Mouse (Mus musculus) T-helper 2 cell (primary cell): ENCODE measurements around the gene Ints5.

Experiments
- in situ Hi-C: fragments of 300-600 bp; cut with MboI, MseI; formaldehyde crosslinking; loops from one replicate; pipeline ENCODE4 v1.15.1; 2025; ENCODE audit warnings: high pct_unique_total_duplicates

The Ints5 gene

GRCm38 (mm10) chr19:8887585-8888463 is 5.0 kb upstream of the Ints5 start:
- in situ Hi-C loops, result no loop called here

DNA sequence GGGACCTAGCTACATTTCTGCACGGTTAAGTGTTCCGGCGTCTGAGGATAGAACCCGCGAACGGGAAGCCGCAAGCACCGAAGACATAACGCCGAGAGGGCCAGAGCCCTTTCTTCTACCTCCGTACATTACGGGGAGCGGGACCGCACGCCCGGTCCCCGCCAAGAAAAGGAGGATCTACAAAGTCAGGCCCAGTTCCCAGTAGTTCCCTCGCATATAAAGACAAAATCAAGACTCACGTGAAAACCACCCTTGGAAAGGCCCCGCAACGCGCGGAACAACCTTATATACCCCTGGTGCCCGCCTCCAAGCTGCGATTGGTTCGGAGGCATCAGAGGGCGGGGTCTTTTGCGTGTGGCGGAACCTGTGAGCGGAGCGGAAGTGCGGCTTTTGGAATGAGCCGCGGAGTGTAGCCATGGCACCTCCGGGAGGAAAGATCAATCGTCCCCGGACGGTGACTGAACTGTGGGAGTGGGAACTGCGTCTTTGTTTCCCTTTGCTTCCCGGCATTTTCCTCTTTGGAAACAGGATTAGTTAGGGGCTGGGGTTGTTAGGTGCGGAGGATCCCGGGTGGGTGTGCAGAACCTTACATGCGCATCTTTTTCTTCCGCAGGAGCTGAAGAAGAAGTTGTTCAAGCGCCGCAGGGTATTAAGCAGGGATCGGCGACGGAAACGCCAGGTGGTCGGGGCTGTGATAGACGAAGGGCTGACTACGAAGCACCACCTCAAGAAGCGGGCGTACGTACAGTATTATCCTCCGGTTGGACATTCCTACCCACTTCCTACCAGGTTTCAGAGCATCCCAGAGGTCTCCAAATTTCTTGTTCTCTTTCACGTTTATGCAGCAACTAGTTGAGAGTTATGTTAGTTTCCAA is 4.1 kb upstream of the Ints5 start, which contains the start of the genes 1810009A15Rik and Gm49416:
Gene 1810009A15Rik (plus strand): TSS at position 343 of the 875 bp plus-strand sequence.
Gene Gm49416 (plus strand): TSS at position 416 of the 875 bp plus-strand sequence.
- in situ Hi-C loops, result no loop called here

GRCm38 (mm10) chr19:8895397-8895960 is 2.7 kb downstream of the Ints5 start:
- in situ Hi-C loops, result loop anchor here (5.0 kb wide), 1 partner anchor 47 kb away; the partner anchor contains the start of gene Mta2

DNA sequence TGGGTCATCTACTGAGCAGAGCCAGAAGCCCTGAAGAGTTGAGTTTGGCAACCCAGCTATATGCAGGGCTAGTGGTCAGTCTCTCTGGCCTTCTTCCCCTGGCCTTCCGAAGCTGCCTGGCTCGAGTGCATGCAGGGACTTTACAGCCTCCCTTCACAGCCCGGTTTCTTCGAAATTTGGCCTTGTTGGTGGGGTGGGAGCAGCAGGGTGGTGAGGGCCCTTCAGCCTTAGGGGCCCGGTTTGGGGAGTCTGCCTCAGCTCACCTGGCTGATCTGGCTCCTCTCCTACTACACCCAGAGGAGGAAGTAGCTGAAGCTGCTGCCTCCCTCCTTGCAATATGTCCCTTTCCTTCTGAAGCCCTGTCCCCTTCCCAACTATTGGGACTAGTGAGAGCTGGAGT is 3.4 kb downstream of the Ints5 start:
- in situ Hi-C loops, result loop anchor here (5.0 kb wide), 1 partner anchor 46 kb away; the partner anchor contains the start of gene Mta2

- in situ Hi-C loops, result loop anchor here (5.0 kb wide), 1 partner anchor 45 kb away; the partner anchor contains the start of gene Mta2
These were observed 4.5 kb downstream of the Ints5 start for GRCm38 (mm10) chr19:8897211-8897864.

DNA sequence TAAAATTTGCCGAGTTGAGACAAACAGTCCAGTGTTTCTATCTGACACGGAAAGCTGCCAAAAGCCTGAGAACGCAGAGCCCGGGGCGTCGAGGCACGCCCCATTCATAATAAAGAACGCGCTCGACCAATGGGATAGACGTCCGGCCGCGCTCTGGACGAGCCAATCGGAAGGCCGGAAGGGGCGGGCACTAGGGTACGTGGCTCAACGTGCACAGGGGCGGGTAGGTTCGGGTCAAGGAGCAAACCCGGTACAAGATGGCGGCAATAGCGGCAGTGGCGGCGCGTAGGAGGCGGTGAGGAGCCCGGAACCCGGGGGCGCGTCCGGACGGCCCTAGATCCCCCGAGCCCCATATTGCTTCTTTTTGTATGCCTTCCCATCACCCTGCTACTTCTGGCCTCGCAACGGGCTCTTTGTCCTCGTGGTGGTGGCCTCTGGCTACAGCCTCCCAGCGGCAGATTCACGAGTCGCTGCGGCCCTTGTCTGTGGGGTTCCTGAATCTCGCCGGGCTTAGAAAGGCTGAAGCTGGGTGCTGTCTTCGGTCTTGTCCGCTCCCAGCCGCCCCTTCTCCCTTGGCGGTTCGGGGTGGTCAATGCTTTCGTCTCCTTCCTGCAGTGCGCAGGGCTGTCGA is 5.2 kb downstream of the Ints5 start, which contains the start of gene Ganab:
Gene Ganab (plus strand): TSS at position 207 of the 631 bp plus-strand sequence.
- in situ Hi-C loops, result loop anchor here (5.0 kb wide), 1 partner anchor 44 kb away; the partner anchor contains the start of gene Mta2

DNA sequence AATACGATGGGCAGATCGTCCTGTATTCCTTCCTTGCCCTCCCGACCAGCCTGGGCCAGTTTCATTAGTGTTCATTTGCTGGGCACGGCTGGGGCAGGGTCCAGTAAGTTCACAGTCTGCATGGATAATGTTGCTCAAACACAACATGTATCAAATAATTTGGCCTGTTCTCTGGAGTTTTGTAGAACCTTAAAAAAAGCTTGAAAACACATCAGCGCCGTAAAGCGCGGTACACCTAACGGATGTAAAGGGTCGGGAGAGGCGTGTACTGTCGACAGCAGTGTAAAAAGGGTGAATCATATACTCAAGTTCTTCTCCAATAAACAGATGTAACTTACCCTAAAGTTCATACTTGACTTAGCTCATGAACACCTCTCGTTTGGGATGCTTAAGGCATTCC is 5.8 kb downstream of the Ints5 start:
- in situ Hi-C loops, result loop anchor here (5.0 kb wide), 1 partner anchor 44 kb away; the partner anchor contains the start of gene Mta2

DNA sequence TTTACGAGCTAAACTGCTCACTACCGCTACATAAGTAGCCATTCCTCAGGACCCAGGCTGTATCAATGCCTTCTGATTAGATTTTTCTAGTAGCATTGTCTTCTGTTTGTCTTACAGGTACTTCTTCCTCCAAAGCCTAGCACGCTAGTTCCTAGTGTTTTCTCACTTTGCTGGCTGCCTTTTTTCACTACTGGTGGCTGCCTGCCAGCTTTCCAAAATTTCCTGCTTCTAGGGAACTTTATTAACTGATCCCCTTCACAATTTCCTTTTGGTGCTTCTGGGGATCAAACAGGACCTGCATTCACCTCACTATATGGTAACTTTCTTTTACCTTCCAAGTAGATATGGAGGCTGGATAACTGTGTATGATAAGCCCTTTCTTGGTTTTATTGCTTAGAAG is 6.3 kb downstream of the Ints5 start:
- in situ Hi-C loops, result loop anchor here (5.0 kb wide), 1 partner anchor 43 kb away; the partner anchor contains the start of gene Mta2

- in situ Hi-C loops, result loop anchor here (10.0 kb wide), 1 partner anchor 79 kb away; the partner anchor contains the start of genes AC129217.1 and Hnrnpul2
These were observed 10.6 kb downstream of the Ints5 start for GRCm38 (mm10) chr19:8903412-8903811.

GRCm38 (mm10) chr19:8908531-8908930 is 15.7 kb downstream of the Ints5 start:
- in situ Hi-C loops, result loop anchor here (10.0 kb wide), 1 partner anchor 84 kb away; the partner anchor contains the start of genes AC129217.1 and Hnrnpul2

- in situ Hi-C loops, result loop anchor here (5.0 kb wide), 1 partner anchor 50 kb away; no protein-coding TSS in a partner anchor
These were observed 19.0 kb downstream of the Ints5 start for GRCm38 (mm10) chr19:8911810-8912209.

- in situ Hi-C loops, result loop anchor here (5.0 kb wide), 1 partner anchor 48 kb away; no protein-coding TSS in a partner anchor
These were observed 21.4 kb downstream of the Ints5 start for GRCm38 (mm10) chr19:8914212-8914611.

- in situ Hi-C loops, result no loop called here
These were observed 26.2 kb downstream of the Ints5 start for GRCm38 (mm10) chr19:8919000-8919399.

DNA sequence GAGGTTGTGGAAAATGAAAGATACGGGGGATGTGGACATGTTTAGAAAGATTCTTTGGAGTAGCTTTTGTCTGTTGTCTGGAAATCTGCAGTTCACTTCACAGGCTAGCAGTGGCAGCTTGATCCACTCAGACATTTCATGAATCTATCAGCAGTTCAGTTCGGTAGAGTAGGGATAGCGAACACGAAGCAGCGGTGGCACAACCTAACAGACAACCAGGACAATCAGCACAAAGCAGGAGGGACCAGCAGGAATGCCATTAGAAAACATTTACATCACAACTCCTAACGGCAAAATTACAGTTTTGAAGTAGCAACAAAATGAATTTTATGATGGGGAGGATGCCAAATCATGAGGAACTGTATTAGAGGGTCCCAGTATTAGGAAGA is 26.9 kb downstream of the Ints5 start:
- in situ Hi-C loops, result no loop called here

DNA sequence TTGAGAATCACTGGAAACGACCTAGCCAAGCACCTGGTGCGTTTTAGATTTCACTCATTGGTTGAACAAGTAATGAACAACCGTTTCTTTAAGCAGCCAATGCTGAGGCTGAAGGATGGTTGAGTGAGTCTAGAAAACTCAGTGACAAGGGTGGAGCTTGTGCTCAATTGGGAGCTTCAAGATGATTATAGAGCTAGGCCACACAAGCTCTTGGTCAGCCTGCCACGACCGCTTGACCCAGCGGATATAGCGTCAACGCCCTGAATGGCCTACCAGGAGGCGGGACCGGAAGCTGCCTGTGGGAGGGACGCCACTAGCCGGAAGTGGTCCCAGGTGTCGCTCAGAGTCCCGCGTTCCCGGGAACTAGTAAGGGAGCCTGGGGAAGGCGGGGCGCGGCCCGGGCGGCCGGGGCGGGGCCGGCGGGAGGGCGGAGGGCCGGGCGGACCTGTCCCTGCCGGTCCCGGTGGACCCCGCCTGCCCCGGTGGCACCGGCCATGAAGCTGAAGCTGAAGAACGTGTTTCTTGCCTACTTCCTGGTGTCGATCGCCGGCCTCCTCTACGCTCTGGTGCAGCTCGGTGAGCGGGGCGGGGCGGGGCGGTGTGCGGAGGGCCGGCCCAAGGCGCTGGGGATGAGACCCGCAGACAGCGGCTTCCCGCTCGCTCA is 27.4 kb downstream of the Ints5 start, which contains the start of gene B3gat3:
Gene B3gat3 (plus strand): TSS at position 302 of the 664 bp plus-strand sequence.
- in situ Hi-C loops, result no loop called here

DNA sequence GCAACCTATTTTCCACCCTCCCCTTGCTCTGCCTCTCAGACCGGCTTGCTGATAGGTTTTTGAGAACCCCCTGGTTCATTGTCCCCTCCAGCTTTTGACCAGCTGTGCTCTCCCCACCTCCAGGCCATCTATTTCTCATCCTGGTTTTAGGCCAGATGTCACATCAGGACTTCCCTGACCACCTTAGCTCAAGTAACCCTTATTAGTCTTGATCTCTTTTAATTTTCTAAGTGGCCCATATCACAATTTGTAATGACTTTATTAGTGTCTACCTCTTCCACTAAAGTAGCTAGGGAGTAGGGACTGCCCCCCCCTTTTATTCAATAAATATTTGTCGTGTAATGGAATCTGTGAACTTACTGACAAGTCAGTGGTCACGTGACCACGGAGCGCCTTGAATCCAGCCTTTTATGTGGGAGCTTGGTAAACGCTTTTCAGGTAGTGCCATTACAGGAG is 28.1 kb downstream of the Ints5 start:
- in situ Hi-C loops, result no loop called here

DNA sequence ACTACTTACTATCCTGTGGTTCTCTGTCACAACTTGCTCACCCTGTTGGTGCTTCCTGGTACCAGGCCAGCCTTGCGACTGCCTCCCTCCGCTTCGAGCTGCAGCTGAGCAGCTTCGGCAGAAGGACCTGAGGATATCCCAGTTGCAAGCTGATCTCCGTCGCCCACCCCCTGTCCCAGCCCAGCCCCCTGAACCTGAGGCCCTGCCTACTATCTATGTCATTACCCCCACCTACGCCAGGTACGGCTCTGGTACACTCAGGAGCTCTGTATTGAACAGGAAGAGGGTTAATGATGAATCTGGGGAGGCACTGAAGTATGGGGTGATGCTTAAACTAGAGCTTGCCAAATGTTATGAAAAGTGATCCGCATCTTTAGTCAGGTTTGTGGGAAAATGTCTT is 28.9 kb downstream of the Ints5 start:
- in situ Hi-C loops, result no loop called here

GRCm38 (mm10) chr19:8926766-8927165 is 34.0 kb downstream of the Ints5 start:
- in situ Hi-C loops, result no loop called here

- in situ Hi-C loops, result no loop called here
These were observed 35.2 kb downstream of the Ints5 start for GRCm38 (mm10) chr19:8927891-8928525.
